Mouse (Mus musculus): ENCODE results near the gene Bcas1.
A peak's percentile ranks its signal among the peaks of the same experiment; 100 is the strongest.
"Not testable (repeated sequence)": the region's sequence is repeated elsewhere in the genome, so short reads cannot be mapped to it uniquely, and the experiment has no call there.

The Bcas1 gene

DNA sequence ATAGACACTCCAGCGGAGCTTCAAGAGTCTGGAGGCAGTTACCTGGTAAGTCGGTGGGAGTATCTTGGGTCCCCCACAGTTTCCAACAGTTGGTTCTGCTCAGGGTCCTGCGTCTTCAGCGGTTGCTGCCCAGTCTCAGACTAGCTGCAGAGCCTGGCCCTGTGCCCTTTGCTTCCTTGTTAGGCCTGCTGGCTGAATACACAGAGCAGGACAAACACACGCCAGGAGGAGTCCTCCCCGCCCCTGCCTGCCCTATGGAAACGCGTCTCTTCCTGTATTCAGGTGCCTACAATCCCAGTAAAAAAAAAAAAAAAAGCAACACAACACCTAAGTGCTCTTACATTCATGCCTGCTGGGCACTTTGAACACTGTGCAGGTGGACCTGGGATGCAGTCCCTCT, at the start of gene Bcas1:
TSS of gene Bcas1 (minus strand) at position 142 of the 400 bp plus-strand sequence.
- DNase-seq (ENCODE audit: low read depth, low spot score): no peak

DNA sequence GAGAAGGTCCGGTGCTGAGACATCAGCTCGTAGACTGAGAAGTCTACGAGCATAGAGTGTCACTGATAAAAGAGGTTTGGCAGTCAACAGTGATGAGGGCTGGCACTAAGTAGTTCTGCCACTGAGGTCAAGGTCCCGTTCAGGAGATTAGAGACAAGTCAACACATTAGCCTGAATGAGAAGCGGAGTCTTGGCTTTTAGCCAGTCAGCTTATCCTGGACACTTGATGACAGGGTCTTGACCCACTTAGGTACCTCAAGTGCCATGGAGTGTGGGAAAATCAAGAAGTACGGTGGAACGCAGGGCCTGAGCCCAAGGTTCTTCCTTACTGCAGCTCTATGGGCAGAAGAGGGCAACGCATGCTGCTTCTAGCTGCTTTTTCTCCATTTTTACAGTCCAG, 49.0 kb upstream of the Bcas1 start:
- DNase-seq (ENCODE audit: low read depth, low spot score): no peak

DNA sequence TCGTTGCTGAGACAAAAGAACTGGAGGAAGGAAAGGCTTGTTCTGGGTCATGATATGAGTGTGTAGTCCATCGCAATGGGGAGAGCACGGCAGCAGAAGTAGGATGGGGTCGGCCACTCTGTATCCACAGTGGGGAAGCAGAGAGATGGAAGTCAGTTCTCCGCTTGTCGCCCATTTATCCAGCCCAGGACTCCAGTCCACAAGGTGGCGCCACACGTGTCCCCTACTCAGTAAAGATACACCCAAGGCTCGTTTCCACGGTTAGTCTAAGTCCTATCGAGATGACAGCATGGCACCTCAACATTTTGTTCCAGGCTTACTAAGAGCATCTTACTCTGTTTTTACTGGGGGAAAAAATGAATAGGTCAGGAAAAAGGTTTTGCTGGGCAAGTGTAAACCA, 48.6 kb upstream of the Bcas1 start:
- peak; percentile 77 for DNase-seq (ENCODE audit: low read depth, low spot score)

DNA sequence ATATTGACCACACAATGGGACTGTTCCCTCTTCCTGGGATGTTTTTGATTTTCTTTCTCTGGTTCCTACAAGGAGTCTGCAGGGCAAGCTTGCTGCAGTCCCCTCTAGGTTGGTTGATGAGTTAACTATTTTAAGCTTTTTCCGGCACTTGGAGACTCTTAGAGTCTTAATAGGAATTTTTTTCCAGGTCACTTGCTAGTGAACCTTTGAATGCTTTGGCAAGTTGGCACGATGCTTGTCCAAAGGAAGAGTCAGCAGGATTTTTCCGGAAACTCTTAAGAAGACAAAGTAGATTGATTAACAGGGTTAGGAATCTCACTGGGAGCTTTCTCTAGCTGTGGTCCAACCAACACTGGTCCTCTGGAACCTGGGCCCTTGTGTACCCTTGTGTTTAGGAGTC, 47.5 kb upstream of the Bcas1 start:
- no peak for DNase-seq (ENCODE audit: low read depth, low spot score)

DNA sequence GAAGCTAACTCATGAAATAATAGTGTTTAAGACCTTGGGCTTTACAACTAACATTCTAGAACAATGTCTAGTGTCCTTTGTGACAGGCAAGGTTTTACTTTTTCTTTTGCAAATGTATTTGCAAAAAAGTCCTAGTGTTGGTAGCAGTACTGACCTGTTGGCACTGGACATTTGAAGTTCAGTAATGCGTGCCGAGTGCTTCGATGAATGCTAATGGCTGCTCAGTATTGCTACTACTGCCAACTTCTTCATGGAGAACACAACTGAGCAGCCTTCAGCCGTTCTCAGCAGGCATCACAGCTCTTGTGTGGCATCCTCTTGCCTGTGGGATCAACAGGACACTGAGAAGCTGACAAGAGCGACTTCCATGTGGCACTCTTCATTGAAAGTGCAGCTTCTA, 46.5 kb upstream of the Bcas1 start:
- no peak for DNase-seq (ENCODE audit: low read depth, low spot score)

DNA sequence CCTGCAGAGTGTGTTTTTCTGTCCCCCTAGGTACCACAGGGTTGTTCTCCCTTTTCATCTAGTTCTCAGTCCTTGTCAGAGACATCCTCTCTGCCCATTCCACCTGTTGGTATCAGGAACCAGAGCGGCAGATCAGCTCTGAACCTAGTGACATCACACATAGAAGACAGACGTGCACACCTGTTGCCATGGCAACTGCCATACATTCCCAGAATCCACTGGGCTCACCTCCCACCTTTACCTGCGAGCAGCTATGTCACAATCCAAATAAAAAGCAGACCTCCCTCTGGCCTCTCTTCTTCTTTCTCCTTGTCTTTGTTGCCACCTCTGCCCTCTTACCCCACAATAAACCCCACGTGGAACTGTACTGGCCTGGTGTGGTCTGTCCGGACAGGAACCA, 42.9 kb upstream of the Bcas1 start:
- DNase-seq (ENCODE audit: low read depth, low spot score): no peak

DNA sequence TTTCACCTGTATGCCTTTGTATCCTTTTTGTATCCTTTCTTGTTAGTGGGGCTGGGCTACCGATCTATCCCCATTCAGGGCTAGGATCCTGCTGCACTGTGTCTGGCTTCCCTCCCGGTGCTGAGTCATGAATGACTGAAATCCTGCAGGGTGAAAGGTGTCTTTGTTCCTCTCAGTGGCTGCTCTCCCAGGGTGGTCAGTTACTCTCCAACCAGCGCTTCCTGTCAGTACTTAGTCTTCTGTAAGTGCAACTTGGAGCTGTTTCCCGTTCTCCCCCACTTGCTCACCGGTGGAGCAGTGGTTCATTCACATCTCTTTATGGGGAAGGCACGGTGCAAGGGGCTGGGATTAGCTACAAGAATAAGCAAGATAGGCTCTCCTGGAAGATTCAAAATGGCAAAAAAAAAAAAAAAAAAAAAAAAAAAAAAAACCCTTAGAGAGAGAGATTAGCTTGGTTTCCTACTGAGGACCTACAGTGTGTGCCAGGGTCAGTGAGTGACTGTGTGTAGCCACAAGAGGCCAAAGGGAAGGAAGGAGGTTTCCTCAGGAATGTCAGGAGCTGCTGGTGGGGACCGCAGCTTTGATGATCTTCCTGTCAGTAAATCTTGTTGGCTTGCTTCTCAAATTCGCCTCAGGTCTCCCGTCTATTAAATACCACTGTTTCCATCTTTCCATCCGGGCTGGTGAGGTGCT, 42.1 kb upstream of the Bcas1 start:
- peak; percentile 80 for DNase-seq (ENCODE audit: low read depth, low spot score)

DNA sequence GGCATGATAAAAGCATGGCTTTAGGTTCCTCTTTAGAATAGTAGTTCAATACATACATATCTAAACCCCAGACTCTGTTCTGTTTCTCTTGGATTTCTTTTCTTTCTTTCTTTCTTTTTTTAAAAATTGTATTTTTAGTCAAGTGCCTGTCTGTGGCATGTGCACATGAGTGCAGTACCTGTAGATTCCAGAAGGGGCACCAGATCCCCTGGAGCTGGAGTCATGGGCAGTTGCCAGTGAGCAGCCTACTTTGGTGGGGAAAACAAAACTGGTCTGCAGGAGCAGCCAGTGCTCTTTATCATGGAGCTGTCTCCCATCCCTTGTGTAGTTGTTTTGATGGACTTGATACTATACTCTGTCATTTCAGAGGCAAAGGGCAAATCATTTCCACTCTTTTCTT, 40.4 kb upstream of the Bcas1 start:
- peak; percentile 84 for DNase-seq (ENCODE audit: low read depth, low spot score)

DNA sequence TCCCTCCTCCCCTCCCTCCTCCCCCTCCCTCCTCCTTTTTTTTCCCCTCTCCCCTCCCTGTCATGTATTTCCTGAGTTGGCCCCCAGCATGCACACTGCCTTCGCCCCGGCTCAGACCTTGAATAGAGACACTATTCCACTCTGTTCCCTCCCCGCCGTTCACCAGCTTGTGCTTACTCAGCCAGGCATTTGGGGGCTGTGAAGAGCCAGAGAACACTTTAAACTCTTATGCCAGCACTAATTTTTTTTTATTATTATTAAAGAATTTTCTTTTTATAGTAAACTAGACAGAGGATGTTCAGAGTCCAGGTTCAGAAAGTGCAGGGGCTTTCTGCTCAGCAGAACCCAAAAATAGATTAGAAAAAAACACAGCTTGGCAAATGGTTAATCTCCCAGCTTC, 37.2 kb upstream of the Bcas1 start:
- no peak for DNase-seq (ENCODE audit: low read depth, low spot score)

DNA sequence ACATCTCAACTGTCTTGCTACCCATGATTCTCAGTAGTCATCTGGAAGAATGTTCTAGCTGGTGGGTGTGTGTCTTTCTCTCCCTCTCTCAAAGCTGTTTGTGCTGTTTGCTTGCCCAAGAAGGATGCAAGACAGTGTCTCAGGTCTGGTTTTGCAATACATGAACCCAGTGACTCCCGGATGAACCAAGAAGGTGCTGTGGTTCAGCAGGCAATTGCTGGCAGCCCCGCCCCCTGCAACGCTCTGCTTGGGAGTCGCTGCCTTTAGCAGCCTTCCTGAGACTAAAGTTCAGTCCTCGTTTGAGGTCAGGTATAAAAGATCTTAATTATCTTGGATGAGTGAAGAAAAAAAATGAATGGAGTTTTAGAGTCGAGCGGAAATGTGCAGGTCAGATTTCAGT, 34.0 kb upstream of the Bcas1 start:
- DNase-seq (ENCODE audit: low read depth, low spot score): no peak

DNA sequence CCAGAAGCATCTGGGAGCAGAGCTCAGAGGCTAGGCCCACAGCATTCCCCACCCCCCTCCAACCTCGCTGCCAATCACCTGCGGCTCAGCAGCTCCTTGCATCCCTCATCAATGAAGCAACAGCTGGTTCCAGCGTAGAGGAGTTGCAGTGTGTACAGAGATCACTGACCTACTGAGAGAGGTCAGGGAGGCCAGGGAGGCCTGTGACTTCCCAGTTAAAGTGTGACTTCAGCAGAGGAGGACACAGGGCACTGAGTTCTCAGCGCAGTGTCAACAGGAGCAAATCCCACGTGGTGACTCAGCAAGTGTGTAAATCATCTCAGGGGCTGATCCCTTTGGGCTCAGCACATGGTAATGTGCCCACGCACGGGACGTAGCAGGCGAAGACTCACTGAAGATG, 32.2 kb upstream of the Bcas1 start:
- peak; percentile 48 for DNase-seq (ENCODE audit: low read depth, low spot score)

DNA sequence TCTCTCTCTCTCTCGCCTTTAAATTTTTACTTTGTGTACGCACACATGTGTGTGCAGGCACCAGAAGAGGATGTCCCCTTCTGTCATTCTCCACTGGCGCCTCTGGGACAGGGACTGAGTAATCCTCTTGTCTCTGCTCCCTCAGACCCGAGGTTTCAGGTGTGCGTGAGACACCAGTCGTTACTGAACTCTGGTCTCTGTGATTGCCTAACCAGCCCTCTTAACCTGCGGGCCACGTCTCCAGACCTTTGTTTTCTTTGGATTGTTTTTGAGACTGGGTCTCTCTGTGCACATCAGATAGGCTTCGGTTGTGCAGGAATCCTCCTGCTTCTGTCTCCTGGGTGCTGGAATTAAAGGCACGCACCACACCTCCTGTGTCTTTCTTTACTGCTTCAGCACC, 31.5 kb upstream of the Bcas1 start:
- no peak for DNase-seq (ENCODE audit: low read depth, low spot score)

DNA sequence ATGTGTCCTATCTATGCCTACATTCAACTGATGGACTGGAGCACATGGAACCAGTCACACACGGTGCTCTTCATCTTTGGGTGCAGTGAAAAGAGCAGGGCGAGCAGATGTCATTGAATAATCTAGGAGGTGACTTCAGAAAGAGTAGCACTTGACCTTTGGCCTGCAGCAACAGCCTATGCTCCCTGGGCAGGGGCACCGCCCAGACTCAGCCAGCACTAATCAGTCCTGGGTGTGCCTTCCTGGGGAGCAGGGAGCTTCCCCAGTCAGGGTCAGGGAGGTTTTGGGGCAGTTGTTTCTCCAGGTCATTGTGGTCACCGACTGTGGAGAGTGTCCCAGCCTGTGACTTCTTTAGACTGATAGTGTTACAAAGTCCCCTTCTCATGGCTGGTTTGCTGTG, 26.2 kb upstream of the Bcas1 start:
- not testable (repeated sequence) for DNase-seq (ENCODE audit: low read depth, low spot score)

DNA sequence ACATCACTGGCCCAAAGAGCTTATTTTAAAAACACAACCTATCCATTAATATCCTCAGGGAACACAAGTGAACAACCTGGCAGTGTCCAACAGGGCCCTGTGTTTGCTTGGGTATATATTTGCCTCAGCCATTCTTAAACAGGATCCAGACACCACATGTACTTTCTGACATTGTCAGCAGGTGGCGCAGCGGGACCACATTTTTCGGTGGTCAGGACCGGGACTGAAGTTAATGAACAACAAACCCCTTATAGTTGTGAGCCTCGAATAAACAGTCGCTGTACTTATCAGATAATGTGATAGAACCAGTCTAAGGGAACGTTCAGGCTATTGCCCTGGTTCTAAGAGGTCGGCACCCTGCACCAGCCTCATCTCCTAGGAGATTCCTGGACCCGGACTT, 23.3 kb upstream of the Bcas1 start:
- DNase-seq (ENCODE audit: low read depth, low spot score): peak; percentile 87

DNA sequence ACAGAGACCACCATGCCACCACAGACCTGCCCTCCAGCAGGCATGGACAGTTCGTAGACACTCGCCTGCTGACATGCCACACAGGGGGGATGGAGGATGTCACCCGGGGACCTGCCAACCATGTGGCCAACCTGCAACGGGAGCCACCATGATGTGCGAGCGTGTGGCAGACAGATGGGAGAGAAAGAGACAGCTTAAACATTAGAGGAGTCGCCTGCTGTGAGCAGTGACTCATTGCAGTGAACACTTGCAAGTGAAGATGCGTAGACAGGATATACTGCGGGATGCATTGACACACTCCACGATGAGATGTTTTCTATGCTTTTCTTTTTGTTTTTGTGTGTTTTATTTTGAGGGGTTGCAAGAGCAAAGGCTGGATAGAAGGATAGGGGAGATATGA, 20.0 kb upstream of the Bcas1 start:
- no peak for DNase-seq (ENCODE audit: low read depth, low spot score)

DNA sequence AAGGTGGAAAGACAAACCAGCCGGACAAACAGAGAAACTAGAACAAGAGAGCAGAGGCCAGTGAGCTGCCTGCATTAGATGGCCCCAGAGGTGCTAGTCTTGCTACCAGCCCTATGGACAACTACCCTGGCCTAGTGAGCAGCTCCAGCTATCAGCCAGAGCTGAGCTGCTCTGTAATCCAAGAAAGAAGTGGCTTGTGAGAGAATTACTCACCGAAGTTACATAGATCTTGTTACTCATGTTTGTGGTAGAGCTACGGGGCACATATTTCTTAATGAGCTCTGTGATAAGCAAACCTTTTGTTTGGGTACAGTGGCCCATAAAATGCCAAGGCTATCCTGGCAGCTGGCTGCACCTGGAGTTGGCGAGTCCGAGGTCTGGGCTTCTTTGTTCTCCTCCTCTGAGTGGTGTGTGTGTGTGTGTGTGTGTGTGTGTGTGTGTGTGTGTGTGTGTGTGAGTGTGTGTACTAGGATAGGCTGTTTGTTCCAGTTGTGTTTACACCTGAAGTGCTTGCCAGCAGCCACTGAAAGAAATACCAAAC, 19.3 kb upstream of the Bcas1 start:
- DNase-seq (ENCODE audit: low read depth, low spot score): no peak

DNA sequence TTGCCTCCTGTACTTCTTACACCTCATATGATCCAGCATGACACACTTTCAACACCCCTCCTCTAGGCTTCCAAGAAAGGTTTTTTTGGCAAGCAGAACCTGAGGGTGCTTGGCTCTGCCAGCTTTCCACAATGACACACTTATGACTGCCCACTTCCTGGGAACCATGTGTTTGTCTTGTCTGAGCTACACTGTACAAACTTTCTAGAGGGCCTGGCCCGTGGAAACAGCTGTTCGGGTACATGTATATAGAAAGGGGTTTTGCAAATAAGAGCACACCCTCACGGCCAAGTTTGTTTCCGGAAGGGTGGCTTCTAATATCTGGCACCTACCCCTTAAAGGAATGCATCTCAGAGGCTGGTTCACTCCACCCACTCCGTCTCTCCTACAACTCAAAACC, 18.2 kb upstream of the Bcas1 start:
- DNase-seq (ENCODE audit: low read depth, low spot score): no peak

DNA sequence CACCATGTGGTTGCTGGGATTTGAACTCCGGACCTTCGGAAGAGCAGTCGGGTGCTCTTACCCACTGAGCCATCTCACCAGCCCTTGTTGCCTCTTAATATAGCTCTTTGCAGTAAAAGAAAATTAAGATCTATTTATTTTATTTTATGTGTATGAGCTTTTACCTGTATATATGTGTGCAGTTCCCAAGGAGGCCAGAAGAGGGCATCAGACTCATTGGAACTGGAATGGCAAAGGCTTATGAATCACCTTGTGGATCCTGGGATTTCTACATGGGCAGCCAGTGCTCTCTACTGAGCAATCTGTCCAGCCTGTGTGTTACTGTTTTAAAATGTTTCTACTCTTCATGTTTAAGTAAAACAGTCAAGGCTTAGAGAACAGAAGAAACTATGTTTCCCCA, 14.9 kb upstream of the Bcas1 start:
- peak; percentile 77 for DNase-seq (ENCODE audit: low read depth, low spot score)

DNA sequence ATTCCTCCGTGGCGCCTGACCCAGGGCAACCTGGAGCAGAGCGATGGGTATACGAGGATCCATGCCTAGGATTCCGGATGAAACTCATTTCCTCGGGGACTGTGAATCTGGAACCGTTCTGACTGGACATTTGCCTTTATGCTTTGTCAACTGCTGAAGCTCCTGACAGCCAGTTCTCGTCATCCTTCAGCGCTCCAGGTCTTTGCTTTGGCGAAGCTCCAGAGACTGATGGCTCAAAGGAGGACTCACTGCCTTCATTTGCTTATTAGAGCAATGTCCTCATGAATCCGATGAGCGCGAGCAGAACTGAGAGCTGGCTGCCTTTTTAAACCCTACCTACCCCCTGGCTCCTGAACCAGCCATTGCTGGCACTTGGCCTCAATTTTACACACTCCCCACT, 11.1 kb upstream of the Bcas1 start:
- no peak for DNase-seq (ENCODE audit: low read depth, low spot score)

DNA sequence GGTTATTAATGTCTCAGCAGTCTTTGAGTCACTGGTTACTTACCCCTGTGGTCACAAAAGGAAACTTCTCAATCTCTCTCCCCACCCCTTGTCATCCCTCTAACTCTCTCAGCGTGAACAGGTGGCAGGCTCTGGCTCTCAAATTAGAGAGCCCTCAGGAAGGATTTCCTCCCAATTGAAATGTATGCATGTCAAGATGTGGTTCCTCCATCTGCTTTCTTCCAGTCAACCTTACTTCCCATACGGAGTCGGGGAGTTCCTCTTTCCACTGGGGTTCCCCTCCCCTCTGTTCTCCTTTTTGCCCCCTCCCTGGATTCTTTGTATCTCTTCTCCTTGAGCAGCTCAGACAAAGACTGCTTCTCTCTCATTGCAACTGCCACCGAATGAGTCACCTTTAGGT, 8.6 kb upstream of the Bcas1 start:
- DNase-seq (ENCODE audit: low read depth, low spot score): no peak

DNA sequence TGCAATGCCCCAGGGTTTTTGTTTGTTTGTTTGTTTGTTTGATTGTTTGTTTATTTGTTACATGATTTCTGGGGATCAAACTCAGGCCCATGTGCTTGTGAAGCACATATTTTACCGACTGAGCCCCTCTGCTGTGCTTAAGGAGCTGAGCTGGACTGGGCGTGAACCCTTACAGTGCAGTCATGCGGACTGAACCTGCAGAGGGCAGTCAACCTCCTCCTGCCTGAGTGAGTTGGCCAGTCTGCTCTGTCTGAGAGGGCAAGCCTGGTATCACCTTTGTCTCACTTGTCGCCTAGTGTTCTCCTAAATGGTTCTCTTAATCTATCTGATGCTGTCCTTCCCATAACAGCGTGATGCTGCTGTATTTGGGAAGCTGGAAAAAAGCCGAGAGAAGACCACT, 4.5 kb upstream of the Bcas1 start:
- no peak for DNase-seq (ENCODE audit: low read depth, low spot score)

DNA sequence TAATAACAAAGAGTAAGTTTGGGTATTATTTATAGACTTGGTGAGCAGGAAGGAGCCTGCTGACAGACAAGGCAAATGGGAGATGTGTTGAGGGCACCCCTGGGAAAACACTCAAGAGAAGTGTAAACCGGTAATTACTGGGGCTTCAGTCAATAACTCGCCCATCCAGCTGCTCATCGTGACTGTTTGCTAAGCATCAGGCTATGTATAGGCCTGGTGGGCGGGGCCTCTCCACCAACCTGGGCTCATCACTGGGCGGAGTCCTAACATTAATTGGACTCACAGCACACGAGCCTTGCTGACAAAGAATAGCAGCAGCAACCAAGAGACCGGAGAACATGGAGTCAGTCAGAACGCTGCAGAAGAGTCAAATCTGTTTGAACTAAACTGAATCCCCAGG, 1.3 kb upstream of the Bcas1 start:
- peak; percentile 62 for DNase-seq (ENCODE audit: low read depth, low spot score)

DNA sequence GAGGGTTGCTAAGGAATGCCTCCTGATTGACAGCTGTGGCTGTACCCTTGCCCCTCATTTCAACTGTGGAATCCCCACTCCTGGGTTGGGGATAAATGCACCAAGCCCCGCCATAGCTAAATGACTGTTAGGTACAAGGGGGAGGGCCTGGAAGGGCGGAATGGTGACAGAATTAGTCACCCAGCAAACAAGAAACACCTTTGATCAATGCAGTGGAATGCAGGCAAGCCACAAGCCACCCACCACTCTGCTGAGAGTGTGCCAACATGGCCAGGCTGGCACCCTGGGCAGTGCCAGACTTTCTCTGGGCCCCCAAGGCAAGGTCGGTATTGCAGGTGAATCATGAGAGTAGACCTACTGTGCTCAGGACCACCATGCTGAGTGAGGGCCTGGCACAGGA, 3.5 kb downstream of the Bcas1 start:
- DNase-seq (ENCODE audit: low read depth, low spot score): no peak

DNA sequence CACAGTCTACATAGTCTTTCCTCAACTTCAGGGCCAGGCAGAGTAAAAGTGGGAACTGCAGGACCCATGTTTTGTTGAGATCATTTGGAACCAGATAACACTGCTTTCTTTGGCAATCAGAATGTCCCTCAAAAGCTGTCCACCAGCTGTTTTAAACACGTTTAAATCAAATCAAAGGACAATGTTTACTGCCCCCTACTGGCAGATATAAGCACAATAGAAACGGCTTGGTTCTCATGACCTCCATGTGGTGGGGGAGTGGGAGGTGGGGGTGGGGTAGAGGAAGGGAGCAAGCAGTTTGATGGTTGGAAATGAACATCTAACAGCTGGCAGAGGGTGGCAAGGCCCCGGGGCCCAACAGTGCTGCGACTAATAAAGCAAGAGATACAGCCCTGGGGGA, 5.7 kb downstream of the Bcas1 start:
- DNase-seq (ENCODE audit: low read depth, low spot score): peak; percentile 68

All from ZHBTc4 (cell line).